Mouse (Mus musculus) right cerebral cortex, adult 2 months (tissue): ENCODE measurements at regions not wholly inside any gene's neighbourhood (a gene's known extent, or its start where the extent isn't known, plus 50 kb on each side); places are given as distances from the start of the nearest gene placed in this dataset.

Source experiments
- DNase-seq, 2 experiments: peaks; one replicate each; pipeline ENCODE4 v3.0.0; 2021 to 2022; ENCODE audit warnings: low spot score in 2 of 2

GRCm38 (mm10) chr4:69898831-69899230, 511.4 kb downstream of the Cdk5rap2 start:
- DNase-seq = no peak

DNA sequence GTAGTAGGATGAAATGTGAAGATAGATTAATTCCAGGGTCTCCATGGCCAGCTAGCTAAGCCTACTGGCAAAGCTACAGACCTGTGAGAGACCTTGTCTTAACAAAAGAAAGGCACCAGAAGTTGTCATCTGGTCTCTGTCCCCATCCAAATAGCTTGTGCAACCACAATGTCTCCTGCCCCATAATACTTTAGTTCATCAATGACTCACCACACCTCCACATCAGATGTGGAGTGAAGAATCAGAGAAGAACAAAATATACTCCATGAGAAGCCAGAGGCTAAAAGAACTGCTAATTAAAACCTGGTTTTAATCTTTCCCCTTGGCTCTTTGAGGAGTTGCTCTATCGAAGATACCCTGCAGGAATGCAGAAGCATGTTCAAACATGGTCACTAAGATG, 514.1 kb downstream of the Cdk5rap2 start:
- no peak for DNase-seq

- DNase-seq = no peak
These were observed 517.4 kb downstream of the Cdk5rap2 start for GRCm38 (mm10) chr4:69892829-69893175.

GRCm38 (mm10) chr4:69891898-69892828, 518.1 kb downstream of the Cdk5rap2 start:
- DNase-seq = no peak

- no peak for DNase-seq
These were observed 519.6 kb downstream of the Cdk5rap2 start for GRCm38 (mm10) chr4:69890655-69891054.

DNA sequence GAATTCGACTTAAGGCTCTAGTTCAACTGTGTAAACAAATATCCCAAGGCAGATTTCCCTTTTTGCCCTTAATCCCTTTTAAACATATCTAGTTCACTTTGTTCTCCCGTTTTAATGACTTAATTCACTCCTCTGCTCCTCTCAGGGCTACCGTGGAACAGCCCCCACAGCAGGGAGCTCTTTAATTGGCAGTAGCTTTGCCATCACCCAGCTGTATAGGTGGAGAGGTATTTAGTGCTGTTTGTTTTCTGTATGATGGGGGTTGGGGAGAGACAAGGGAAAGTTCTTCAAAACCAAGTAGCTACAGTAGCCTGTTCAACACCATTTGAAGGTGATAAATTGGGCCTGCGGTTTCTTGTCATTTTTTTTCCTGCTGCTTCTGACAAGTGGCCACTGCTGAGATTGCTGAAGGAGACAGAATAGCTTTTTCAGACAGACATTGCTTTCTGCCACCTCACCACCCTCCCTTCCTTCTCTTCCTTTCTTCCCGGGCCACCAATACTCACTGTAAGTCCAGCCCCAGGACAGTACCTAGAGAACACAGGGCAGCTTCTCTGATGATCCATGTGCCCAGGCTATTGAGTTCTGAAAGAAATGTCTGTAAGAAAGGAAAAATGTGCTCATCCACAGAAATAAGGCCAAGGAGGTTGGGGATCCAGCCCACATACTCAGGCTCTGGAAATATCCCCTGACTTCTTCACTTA, 520.2 kb downstream of the Cdk5rap2 start:
- DNase-seq = no peak

DNA sequence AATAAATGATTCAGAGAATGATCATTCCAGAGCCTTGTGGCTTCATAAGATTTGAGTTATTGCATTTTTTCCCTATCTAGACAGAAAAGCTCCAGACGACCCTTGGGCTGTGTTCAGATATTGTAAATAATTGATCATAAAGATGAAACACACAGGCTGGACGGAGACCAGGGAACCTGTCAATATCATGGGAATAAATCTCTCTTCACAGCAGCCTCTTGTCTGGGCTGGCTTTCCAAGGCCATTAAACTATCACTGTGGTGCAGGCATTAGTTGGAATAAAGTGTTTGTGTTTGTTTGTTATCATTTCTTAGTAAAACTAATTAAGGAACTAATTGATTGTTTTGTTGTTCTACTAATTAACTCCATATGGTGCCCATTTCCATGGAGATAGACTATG, 533.5 kb downstream of the Cdk5rap2 start:
- DNase-seq = no peak

GRCm38 (mm10) chr4:69870638-69871037, 539.6 kb downstream of the Cdk5rap2 start:
- no peak for DNase-seq

- DNase-seq = no peak
These were observed 555.2 kb downstream of the Cdk5rap2 start for GRCm38 (mm10) chr4:69855001-69855400.

GRCm38 (mm10) chr4:69852637-69853036, 557.6 kb downstream of the Cdk5rap2 start:
- no peak for DNase-seq

DNA sequence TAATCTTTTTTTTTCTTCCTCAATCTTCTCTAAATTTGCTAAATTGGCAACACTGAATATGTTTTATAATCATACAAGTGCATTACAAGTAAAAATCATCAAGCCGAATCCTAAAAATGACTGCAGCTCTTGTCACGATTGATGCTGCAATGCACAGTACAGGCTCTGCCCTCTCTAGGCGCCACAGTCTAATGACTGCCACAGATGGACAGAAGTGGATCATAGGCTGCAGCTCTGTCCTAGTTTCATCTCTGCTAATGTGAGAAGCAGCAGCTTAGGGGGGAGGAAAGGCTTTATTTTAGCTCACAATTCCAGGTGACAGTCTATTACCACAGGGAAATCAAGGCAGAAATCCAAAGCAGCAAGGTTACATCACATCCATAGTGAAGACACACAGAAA, 560.8 kb downstream of the Cdk5rap2 start:
- DNase-seq = peak; percentile 9 to 25

DNA sequence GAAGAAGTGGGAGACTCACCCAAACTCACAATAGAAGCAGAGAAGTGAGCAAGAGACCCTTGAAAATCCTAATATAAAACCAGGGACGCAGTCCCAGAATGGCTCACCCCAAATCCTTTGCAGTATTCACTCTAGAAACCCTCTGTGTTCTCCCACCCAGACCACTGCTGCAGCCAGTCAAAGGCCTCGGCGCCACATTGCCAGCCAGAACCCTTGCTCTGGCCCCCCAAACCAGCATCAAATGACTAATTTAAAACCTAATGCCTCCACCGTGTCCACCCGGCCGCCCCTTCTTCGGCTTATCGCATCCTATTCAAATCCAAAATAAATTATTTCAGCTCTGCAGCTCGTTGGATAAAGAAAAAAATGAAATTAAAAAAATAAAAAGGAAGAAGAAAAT, 570.4 kb downstream of the Cdk5rap2 start:
- DNase-seq = no peak

GRCm38 (mm10) chr4:69838940-69839339, 571.3 kb downstream of the Cdk5rap2 start:
- DNase-seq = no peak

GRCm38 (mm10) chr4:69824903-69825268, 585.4 kb downstream of the Cdk5rap2 start:
- DNase-seq = no peak

GRCm38 (mm10) chr4:69824215-69824902, 585.9 kb downstream of the Cdk5rap2 start:
- no peak for DNase-seq

DNA sequence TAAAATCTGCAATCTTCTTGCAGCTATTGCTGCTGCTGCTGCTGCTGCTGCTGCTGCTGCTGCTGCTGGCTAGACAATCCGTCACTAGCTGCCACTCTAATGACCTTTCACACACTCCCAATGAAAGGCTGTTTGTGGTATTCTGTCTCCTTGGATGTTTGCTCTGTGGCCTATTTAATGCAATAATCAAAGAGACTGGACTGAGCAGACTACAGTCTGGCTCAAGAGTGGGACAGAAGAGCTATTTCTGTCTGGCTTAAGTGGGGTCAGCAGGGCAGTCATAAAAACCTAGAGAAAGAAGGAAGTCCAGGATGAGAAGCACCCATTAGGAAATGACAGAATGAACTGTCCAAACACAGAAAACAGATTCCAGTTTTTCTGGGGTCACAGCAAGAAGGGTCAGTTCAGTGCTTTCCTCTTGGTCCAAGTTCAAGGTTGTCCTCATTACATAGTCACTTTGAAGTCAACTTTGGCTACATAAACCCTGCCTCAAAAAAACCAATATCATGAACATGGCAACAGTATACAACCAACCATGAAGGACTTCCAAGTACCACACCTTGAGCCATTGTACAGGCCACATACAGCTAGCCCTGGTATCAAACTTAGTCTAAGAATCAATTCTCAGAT, 586.8 kb downstream of the Cdk5rap2 start:
- no peak for DNase-seq

- no peak for DNase-seq
These were observed 591.4 kb downstream of the Cdk5rap2 start for GRCm38 (mm10) chr4:69818885-69819284.

DNA sequence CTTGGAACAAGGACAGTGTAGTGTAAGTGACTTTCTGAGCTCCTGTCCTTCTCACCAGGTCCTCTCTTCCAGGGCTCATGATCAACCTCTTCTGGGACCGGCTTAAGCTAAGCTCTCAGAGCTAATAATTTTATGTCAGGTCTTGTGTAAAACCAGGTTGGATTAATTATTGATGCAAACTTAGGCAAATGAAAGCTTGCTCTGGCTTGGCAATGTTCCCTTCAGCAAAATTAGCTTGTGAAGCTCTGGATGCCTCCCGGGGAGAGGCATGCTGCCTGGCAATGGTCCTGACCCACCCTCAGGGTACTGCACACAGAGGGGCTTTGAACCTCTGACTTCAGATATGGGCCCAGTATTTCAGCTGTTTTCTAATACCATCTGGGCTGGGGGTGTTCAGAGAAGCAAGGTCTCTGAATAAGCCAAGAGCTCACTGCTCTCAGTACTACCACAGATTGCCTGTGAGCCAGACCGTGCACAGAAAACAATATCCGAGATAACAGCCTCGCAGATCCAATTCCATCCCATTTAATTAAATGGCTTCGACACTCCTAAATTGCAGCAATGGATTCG, 624.7 kb downstream of the Cdk5rap2 start:
- DNase-seq = no peak

DNA sequence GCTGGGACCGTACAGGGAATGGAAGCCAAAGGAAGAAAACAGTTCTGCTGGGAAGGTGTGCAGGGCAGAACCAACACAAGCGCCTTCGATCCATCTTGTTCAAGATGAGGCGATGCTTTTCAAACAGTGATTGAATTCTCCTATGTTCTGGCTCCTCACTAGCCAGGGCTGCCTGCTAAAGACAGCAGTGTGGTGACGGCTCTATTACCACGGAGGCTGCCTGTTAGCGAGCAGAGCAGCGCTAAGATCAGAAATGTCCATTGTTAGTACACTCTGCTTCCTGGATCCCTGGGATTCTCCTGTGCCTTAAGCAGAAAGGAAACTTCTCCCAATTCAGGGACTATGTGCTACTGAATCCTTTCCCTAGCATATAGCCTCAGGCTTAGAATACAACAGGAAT, 629.0 kb downstream of the Cdk5rap2 start:
- DNase-seq = no peak

DNA sequence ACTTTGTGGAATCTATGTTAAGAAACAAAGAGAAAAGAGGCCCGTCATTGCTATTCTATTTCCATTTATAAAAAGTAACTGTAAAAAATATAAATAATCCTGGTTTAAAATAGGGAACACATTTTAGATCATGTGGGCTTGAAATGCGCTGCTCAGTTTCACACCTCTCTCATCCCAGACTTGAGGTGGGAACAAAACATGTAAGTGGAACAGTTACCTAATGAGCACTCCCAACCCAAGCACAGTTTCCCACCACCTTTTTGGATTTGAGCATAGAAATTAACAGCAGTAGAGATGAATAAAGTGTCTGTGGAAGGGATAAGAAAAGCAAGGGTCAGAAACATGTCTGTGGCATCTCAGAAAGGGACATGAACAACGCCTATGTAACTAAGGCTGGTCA, 648.4 kb downstream of the Cdk5rap2 start:
- peak; percentile 29 to 38 for DNase-seq

DNA sequence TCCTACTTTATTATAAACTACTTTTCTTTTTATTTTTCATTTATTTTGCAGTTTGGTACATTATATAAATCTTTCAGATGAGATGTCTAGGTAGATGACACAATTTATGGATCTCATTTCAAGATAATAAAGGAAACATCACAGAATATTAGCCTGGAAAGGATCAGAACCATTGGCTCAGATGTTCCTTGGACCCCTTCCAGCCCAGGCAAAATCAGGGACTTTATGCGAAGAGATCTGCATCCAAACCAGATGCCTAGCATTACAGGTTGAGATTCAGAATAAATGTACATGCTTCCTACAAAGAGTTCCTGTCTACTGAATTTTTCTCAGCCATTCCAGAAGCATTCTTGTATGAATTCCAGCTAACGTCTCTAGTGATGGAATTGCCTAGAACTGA, 650.6 kb downstream of the Cdk5rap2 start:
- no peak for DNase-seq

- DNase-seq = no peak
These were observed 655.7 kb downstream of the Cdk5rap2 start for GRCm38 (mm10) chr4:69754567-69754966.
